Mouse (Mus musculus) myocyte (in vitro differentiated cells): Measurements from ENCODE around the gene 1700086D15Rik.

Source experiments
- MYOG ChIP-seq, 3 experiments: IDR thresholded peaks; one replicate each; pipeline ENCODE4 v1.6.1; 2011; ENCODE audit warnings: control low read depth in 2 of 3, low read depth in 2 of 3, mild to moderate bottlenecking in 2 of 3; ENCODE audit not compliant: insufficient read length in 2 of 3, control insufficient read depth in 1 of 3, insufficient read depth in 1 of 3
- POLR2AphosphoS2 ChIP-seq: IDR thresholded peaks from one replicate; pipeline ENCODE4 v1.6.1; 2011; ENCODE audit warnings: low read depth, control low read depth; ENCODE audit not compliant: insufficient read length

GRCm38 (mm10) chr11:65170121-65170750 is 10.5 kb upstream of the 1700086D15Rik start:
- TF ChIP-seq POLR2AphosphoS2 (no peak), MYOG (IDR thresholded peaks at IDR 0.05; ENCODE audit: control insufficient read depth in 1 of 3, insufficient read depth in 1 of 3, insufficient read length in 2 of 3, low read depth in 2 of 3) (no peak)
